Mouse (Mus musculus): Measurements from ENCODE around the gene Samd14. TPM values are rescaled to one million over a fixed set of nuclear protein-coding genes. Genes with fewer than 3 reads are reported as not detected.

Gene Samd14
- polyA plus RNA-seq, 1 experiment: 135 TPM

DNA sequence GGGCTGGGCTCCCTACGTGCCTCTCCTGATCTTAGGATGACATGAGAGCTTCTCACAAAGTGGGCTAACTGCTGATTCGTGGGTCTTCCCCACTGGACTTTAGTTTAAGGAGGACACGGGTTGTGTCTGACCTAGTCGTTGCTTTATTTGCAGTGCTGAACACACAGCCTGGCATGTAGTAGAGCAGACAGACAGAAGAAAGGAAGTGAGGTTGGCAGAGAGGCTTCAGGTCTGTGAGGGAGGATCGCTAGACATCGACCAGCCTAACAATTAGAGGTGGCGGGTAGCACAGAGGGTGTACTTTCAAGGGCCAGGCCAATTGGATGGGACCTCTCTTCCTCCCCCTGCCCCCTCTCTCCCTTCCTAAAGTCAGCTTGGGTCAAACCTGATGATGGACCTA lies 33.9 kb downstream of the Samd14 start:
- Histone ChIP-seq H3K4me3 (replicated peaks) (no peak overlapping the region), H3K36me3 (ENCODE audit: control insufficient read depth) (peaks cover 9% of the 10 kb centered on the region), H3K9me3 (ENCODE audit: control insufficient read depth, low read length) (no peaks in the 10 kb centered on the region), H3K27me3 (ENCODE audit: control insufficient read depth) (peaks cover 3% of the 10 kb centered on the region; the same call in 1 of the 2 replicates), H3K4me1 (ENCODE audit: control insufficient read depth) (peaks cover 42% of the 10 kb centered on the region)
- TF ChIP-seq GATA1 (IDR thresholded peaks at IDR 0.05; ENCODE audit: low read length) (no peak), TAL1 (IDR thresholded peaks at IDR 0.05; ENCODE audit: low read length) (no peak)

DNA sequence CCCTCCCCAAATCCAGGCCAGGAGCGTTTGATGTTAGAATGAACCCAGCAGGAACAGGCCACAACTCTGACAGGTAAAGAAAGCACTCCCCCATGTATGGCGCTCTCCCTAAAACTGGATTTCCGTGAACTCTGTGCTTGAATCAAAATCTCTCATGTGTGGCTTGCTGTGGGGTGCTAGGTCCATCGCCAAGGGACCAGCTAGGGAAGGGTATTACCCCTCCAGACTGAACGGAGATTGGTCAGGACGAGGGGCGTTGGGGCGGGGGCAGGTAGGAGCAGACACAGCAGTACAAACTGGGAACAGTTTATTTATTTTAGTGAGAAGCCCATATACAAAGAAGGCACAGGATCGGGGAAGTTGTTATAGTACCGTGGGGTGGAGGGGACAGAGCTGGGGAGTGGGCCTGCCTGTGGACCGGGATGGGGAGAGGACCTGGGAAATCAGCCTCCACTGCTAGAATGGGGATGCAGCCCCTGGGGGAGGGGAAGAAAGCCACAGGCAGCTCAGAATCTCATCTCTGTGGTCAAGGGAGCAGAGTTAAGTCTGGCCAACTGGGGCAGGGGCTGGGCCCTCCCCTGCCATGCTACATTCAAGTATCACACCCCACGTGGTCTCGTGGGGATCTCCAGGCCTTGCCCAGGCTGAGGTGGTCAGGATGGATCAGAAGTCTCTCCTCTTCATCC lies 34.6 kb downstream of the Samd14 start:
- Histone ChIP-seq H3K4me1 (ENCODE audit: control insufficient read depth) (peaks cover 38% of the 10 kb centered on the region), H3K27me3 (ENCODE audit: control insufficient read depth) (peaks cover 3% of the 10 kb centered on the region; the same call in 1 of the 2 replicates), H3K9me3 (ENCODE audit: control insufficient read depth, low read length) (no peaks in the 10 kb centered on the region), H3K36me3 (ENCODE audit: control insufficient read depth) (peaks cover 2% of the 10 kb centered on the region), H3K4me3 (replicated peaks) (no peak overlapping the region)
- TF ChIP-seq TAL1 (IDR thresholded peaks at IDR 0.05; ENCODE audit: low read length): no peak
- no peak for TF ChIP-seq GATA1 (IDR thresholded peaks at IDR 0.05; ENCODE audit: low read length)

DNA sequence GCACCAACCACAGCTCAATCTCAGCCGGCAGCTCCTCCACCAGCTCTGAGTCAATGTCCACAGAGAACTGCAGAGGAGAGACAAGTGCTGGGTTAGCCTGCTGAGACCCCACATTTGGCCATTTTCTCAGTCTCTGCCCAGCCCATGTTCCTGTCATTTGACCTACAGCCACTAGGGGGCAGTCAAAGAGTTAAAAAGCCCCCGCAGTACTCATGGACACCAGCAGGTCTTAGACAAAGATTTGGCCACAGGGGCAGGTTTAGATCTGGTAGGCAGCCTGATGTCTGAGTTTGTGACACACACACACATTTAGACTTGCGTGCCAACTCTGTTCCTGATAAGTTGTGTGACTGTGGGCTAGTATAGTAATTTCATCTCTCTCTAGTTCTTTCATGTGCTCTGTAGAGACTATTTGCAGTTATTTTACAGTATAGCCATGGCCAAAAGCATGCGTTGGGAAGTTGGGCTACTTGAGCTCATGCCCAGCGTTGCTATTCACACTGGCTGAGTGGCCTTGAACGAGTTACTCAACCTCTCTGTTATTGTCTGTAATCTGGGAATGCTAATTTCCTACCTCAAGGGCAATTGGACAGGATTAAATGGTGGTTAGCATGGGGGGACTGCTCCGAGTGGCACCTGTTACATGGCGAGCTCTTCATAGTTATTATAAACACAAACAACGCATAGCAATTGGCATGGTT lies 37.5 kb downstream of the Samd14 start:
- peaks cover 3% of the 10 kb centered on the region; the same call in 1 of the 2 replicates for H3K27me3 ChIP-seq (ENCODE audit: control insufficient read depth)
- TF ChIP-seq TAL1 (IDR thresholded peaks at IDR 0.05; ENCODE audit: low read length) (no peak), GATA1 (IDR thresholded peaks at IDR 0.05; ENCODE audit: low read length) (no peak)

DNA sequence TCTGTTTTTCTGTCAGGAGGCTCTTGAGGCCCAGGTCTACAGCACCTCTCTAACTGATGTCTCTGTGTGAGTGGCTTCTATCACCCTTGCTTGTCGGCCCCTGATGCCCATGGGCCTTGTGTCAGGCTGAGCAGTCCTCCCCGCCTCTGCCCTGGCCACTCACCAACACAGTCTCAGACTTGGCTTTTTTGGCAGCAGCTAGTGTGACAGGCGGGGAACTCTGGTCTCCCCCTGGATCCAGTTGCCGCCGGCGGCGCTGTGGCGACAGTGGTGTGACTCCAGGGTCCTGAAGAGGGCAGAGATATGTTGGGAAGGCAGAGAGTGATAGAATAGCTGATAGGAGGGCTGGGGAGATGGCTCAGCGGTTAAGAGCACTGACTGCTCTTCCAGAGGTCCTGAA lies 43.4 kb downstream of the Samd14 start:
- no peak for TF ChIP-seq TAL1 (IDR thresholded peaks at IDR 0.05; ENCODE audit: low read length)
- no peak for TF ChIP-seq GATA1 (IDR thresholded peaks at IDR 0.05; ENCODE audit: low read length)
- Histone ChIP-seq H3K36me3 (ENCODE audit: control insufficient read depth) (no peaks in the 10 kb centered on the region; the same call in 1 of the 2 replicates), H3K4me3 (replicated peaks) (no peak overlapping the region), H3K27me3 (ENCODE audit: control insufficient read depth) (peaks cover 6% of the 10 kb centered on the region; the same call in 1 of the 2 replicates), H3K4me1 (ENCODE audit: control insufficient read depth) (no peaks in the 10 kb centered on the region), H3K9me3 (ENCODE audit: control insufficient read depth, low read length) (no peaks in the 10 kb centered on the region)

More for the DNA sequence above, 37.5 kb downstream of the Samd14 start:
- Histone ChIP-seq H3K36me3 (ENCODE audit: control insufficient read depth) (no peaks in the 10 kb centered on the region; the same call in 1 of the 2 replicates), H3K9me3 (ENCODE audit: control insufficient read depth, low read length) (no peaks in the 10 kb centered on the region), H3K4me3 (replicated peaks) (no peak overlapping the region), H3K4me1 (ENCODE audit: control insufficient read depth) (peaks cover 11% of the 10 kb centered on the region)

GRCm38 (mm10) chr11:95056768-95057501 lies 47.3 kb downstream of the Samd14 start:
- TF ChIP-seq GATA1 (IDR thresholded peaks at IDR 0.05; ENCODE audit: low read length) (no peak), TAL1 (IDR thresholded peaks at IDR 0.05; ENCODE audit: low read length) (no peak)
- peaks cover 5% of the 10 kb centered on the region; the same call in 1 of the 2 replicates for H3K27me3 ChIP-seq (ENCODE audit: control insufficient read depth)
- H3K36me3 ChIP-seq (ENCODE audit: control insufficient read depth): no peaks in the 10 kb centered on the region; the same call in 1 of the 2 replicates

GRCm38 (mm10) chr11:95069226-95069957 lies 59.7 kb downstream of the Samd14 start:
- no peak for TF ChIP-seq GATA1 (IDR thresholded peaks at IDR 0.05; ENCODE audit: low read length)
- no peak for TF ChIP-seq TAL1 (IDR thresholded peaks at IDR 0.05; ENCODE audit: low read length)
- peaks cover 3% of the 10 kb centered on the region; the same call in 1 of the 2 replicates for H3K36me3 ChIP-seq (ENCODE audit: control insufficient read depth)
- peaks cover 11% of the 10 kb centered on the region for H3K27me3 ChIP-seq (ENCODE audit: control insufficient read depth)
- peaks cover 3% of the 10 kb centered on the region; the same call in 1 of the 2 replicates for H3K9me3 ChIP-seq (ENCODE audit: control insufficient read depth, low read length)
- no peaks in the 10 kb centered on the region for H3K4me1 ChIP-seq (ENCODE audit: control insufficient read depth)
- H3K4me3 ChIP-seq (replicated peaks): no peak overlapping the region

More at GRCm38 (mm10) chr11:95056768-95057501, 47.3 kb downstream of the Samd14 start:
- Histone ChIP-seq H3K4me3 (replicated peaks) (no peak overlapping the region), H3K4me1 (ENCODE audit: control insufficient read depth) (no peaks in the 10 kb centered on the region), H3K9me3 (ENCODE audit: control insufficient read depth, low read length) (no peaks in the 10 kb centered on the region; the same call in 1 of the 2 replicates)

GRCm38 (mm10) chr11:95070140-95071107 lies 60.7 kb downstream of the Samd14 start:
- Histone ChIP-seq H3K36me3 (ENCODE audit: control insufficient read depth) (peaks cover 3% of the 10 kb centered on the region; the same call in 1 of the 2 replicates), H3K27me3 (ENCODE audit: control insufficient read depth) (peaks cover 21% of the 10 kb centered on the region), H3K9me3 (ENCODE audit: control insufficient read depth, low read length) (peaks cover 3% of the 10 kb centered on the region; the same call in 1 of the 2 replicates), H3K4me3 (replicated peaks) (no peak overlapping the region), H3K4me1 (ENCODE audit: control insufficient read depth) (no peaks in the 10 kb centered on the region)
- TF ChIP-seq GATA1 (IDR thresholded peaks at IDR 0.05; ENCODE audit: low read length) (no peak), TAL1 (IDR thresholded peaks at IDR 0.05; ENCODE audit: low read length) (no peak)

Measured in erythroblast, embryonic 14.5 days (primary cell).